Mouse (Mus musculus): Measurements from ENCODE around the gene Aspscr1. TPM values are rescaled to one million over a fixed set of nuclear protein-coding genes. Genes with fewer than 3 reads are reported as not detected.

Gene Aspscr1
- polyA plus RNA-seq, 1 experiment from 2014 or later = 105 TPM

DNA sequence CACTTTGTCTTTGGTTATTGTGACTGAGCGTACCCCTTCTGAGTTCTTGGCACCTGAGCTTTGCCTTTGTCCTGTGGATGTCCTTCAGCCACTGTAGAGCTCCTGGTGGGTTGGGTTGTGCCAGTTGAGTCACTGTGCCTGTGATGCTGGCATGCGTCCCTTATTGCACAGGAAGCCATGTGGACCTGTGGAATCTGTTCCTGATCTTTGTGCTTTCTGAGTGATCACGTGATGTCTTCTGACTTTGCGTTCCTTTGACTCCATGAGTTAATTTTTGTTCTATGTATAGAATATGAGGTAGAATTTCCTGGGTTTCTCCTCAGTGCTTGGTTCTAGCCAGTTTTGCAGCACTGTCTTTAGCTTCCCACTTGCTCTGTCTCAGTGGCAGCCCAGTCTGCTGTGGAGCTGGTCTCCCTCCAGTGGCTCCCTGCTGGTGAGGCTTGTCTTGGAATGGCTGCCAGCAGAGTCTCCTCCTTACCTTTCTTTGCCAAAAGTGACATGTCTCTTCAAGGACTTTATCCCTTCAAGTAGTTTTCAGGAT is 19.8 kb downstream of the Aspscr1 start:
- WGBS = 92% methylated on average over 4 of the region's 4 CpGs
- H3K27ac ChIP-seq = no peak overlapping the region
- H3K4me1 ChIP-seq = peaks cover 7% of the 10 kb centered on the region
- no peaks in the 10 kb centered on the region for H3K9me3 ChIP-seq
- ATAC-seq (ENCODE audit: insufficient read depth, low FRiP score, low read depth) = no peak
- no peak overlapping the region for H3K4me3 ChIP-seq (replicated peaks)
- no peak overlapping the region for H3K4me2 ChIP-seq
- H3K9ac ChIP-seq = no peak overlapping the region
- no peaks in the 10 kb centered on the region for H3K27me3 ChIP-seq (replicated peaks)
- peaks cover 22% of the 10 kb centered on the region; the same call in 1 of the 2 replicates for H3K36me3 ChIP-seq

GRCm38 (mm10) chr11:120693461-120693860 is 20.7 kb downstream of the Aspscr1 start:
- Histone ChIP-seq H3K4me1 (peaks cover 7% of the 10 kb centered on the region), H3K36me3 (0 out of 2 replicates have a peak, but pooled peaks cover 17% of the 10 kb centered on the region), H3K9ac (no peak overlapping the region), H3K27ac (no peak overlapping the region), H3K27me3 (replicated peaks) (no peaks in the 10 kb centered on the region), H3K9me3 (no peaks in the 10 kb centered on the region), H3K4me3 (replicated peaks) (no peak overlapping the region), H3K4me2 (no peak overlapping the region)
- no peak for ATAC-seq (ENCODE audit: insufficient read depth, low FRiP score, low read depth)
- 66% methylated on average over 3 of the region's 3 CpGs for WGBS

GRCm38 (mm10) chr11:120695184-120695583 is 22.4 kb downstream of the Aspscr1 start:
- Histone ChIP-seq H3K9ac (no peak overlapping the region), H3K9me3 (no peaks in the 10 kb centered on the region), H3K4me2 (no peak overlapping the region), H3K27ac (peak overlapping the region; percentile 33), H3K27me3 (replicated peaks) (no peaks in the 10 kb centered on the region), H3K4me3 (replicated peaks) (no peak overlapping the region), H3K4me1 (peaks cover 7% of the 10 kb centered on the region), H3K36me3 (0 out of 2 replicates have a peak, but pooled peaks cover 6% of the 10 kb centered on the region)
- ATAC-seq (ENCODE audit: insufficient read depth, low FRiP score, low read depth) = peak; percentile 63; the same call in 1 of the 2 replicates
- WGBS = 16% methylated on average over 4 of the region's 4 CpGs

DNA sequence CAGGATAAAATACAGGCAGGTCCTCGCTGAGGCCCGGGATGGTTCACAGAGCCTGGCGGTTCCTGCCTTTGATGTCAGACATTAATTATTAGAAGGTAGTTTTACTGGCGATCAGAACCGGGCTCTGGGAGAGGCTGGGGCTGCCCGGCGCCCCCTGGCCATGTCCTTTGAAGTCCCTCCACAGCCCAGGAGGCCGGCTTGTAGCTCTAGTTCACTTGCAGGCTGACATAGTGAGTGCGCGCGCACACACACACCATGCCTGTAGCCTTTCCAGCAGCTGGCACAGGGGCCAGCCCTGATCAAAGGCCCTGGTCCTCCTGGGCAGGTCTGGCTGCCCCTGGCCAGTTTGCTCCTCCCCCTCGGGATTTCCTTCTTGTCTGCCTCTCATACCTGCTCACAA is 22.9 kb downstream of the Aspscr1 start:
- WGBS = 39% methylated on average over 12 of the region's 12 CpGs
- H3K4me2 ChIP-seq = no peak overlapping the region
- ATAC-seq (ENCODE audit: insufficient read depth, low FRiP score, low read depth) = peak; percentile 7; the same call in 1 of the 2 replicates
- H3K4me1 ChIP-seq = peaks cover 7% of the 10 kb centered on the region
- no peaks in the 10 kb centered on the region for H3K9me3 ChIP-seq
- no peak overlapping the region for H3K9ac ChIP-seq
- no peaks in the 10 kb centered on the region for H3K27me3 ChIP-seq (replicated peaks)
- H3K27ac ChIP-seq = peak overlapping the region; percentile 33
- H3K36me3 ChIP-seq = 0 out of 2 replicates have a peak, but pooled peaks cover 3% of the 10 kb centered on the region
- no peak overlapping the region for H3K4me3 ChIP-seq (replicated peaks)

- H3K27ac ChIP-seq = no peak overlapping the region
- 92% methylated on average over 6 of the region's 6 CpGs for WGBS
- peaks cover 8% of the 10 kb centered on the region; the same call in 1 of the 2 replicates for H3K36me3 ChIP-seq
These were observed 23.8 kb downstream of the Aspscr1 start for GRCm38 (mm10) chr11:120696568-120696967.

DNA sequence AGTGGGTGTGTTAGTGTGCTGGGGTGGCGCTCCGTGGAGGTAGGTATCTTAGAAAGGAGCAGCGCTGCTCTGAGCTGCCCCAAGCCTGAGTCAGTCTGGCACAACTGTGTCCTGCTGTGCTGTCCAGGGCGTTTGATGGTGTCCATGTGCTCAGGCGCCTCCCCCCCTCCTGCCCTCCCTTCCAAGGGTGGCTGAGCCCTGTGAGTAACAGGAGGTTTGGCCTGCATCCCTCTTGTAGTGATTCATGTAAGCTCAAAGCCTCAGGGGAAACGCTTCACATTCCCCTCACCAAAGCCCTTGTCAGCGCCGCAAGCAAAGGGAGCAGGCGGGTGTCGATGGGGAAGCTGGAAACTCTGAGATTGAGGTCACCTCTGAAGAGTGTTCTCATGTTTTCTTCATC is 25.0 kb downstream of the Aspscr1 start:
- H3K9me3 ChIP-seq = no peaks in the 10 kb centered on the region
- peaks cover 8% of the 10 kb centered on the region; the same call in 1 of the 2 replicates for H3K36me3 ChIP-seq
- 55% methylated on average over 10 of the region's 10 CpGs for WGBS
- H3K9ac ChIP-seq = no peak overlapping the region
- peaks cover 7% of the 10 kb centered on the region for H3K4me1 ChIP-seq
- 0 out of 2 replicates have a peak, but pooled peaks have one; percentile 16 for ATAC-seq (ENCODE audit: insufficient read depth, low FRiP score, low read depth)
- H3K4me2 ChIP-seq = no peak overlapping the region
- no peaks in the 10 kb centered on the region for H3K27me3 ChIP-seq (replicated peaks)
- peak overlapping the region; percentile 44 for H3K27ac ChIP-seq
- H3K4me3 ChIP-seq (replicated peaks) = no peak overlapping the region

More at GRCm38 (mm10) chr11:120696568-120696967, 23.8 kb downstream of the Aspscr1 start:
- H3K9me3 ChIP-seq = no peaks in the 10 kb centered on the region
- no peak overlapping the region for H3K9ac ChIP-seq
- H3K4me2 ChIP-seq = no peak overlapping the region
- no peak for ATAC-seq (ENCODE audit: insufficient read depth, low FRiP score, low read depth)
- H3K27me3 ChIP-seq (replicated peaks) = no peaks in the 10 kb centered on the region
- H3K4me3 ChIP-seq (replicated peaks) = no peak overlapping the region
- peaks cover 7% of the 10 kb centered on the region for H3K4me1 ChIP-seq

DNA sequence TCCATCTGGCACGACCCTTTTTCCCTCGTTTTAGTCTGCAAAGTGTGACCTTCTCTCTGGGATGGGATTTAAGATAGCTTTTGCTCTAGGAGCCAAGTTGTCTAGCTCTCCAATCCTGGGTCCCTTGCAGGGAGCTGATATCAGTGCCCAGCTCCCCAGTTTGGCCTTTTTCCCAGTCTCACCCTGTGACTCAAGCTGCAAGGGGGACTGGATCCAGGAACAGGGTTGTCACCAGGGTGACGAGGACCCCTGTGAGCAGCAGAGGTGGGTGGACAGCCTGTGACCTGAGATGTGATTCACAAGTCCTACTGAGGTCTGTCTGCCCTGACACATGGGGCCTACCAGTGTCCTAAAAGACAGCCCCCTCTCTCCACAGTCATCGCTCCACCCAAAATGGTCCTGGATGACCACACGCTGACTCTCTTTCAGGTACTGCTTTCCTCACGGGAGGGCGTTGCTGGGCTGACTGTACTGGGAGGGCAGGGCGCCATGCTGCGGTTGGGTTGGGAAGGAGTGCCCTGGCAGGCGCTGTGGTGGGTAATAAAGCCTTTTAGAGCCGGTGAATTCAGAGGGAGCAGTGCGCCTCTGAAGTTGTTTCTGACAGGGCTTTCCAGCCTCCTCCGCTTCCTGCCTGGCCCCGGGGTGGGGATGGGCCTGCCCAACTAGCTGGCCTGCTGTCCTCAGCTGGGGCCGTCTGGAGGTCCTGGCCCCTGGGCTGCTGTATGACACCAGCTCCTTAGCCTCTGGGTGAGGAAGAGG is 31.1 kb downstream of the Aspscr1 start:
- H3K4me2 ChIP-seq = no peak overlapping the region
- 0 out of 2 replicates have a peak, but pooled peaks have one; percentile 8 for ATAC-seq (ENCODE audit: insufficient read depth, low FRiP score, low read depth)
- WGBS = 50% methylated on average over 15 of the region's 15 CpGs
- no peak overlapping the region for H3K9ac ChIP-seq
- no peaks in the 10 kb centered on the region for H3K9me3 ChIP-seq
- H3K27ac ChIP-seq = no peak overlapping the region
- H3K4me1 ChIP-seq = peaks cover 30% of the 10 kb centered on the region
- H3K4me3 ChIP-seq (replicated peaks) = no peak overlapping the region
- no peaks in the 10 kb centered on the region for H3K27me3 ChIP-seq (replicated peaks)
- H3K36me3 ChIP-seq = peaks cover 11% of the 10 kb centered on the region; the same call in 1 of the 2 replicates

- Histone ChIP-seq H3K36me3 (peaks cover 13% of the 10 kb centered on the region; the same call in 1 of the 2 replicates), H3K27ac (no peak overlapping the region; the same call in 1 of the 2 replicates), H3K4me1 (peaks cover 36% of the 10 kb centered on the region), H3K27me3 (replicated peaks) (no peaks in the 10 kb centered on the region), H3K9ac (no peak overlapping the region), H3K9me3 (no peaks in the 10 kb centered on the region), H3K4me3 (replicated peaks) (no peak overlapping the region), H3K4me2 (no peak overlapping the region)
- 35% methylated on average over 8 of the region's 8 CpGs for WGBS
- ATAC-seq (ENCODE audit: insufficient read depth, low FRiP score, low read depth) = no peak
These were observed 31.9 kb downstream of the Aspscr1 start for GRCm38 (mm10) chr11:120704486-120705325.

DNA sequence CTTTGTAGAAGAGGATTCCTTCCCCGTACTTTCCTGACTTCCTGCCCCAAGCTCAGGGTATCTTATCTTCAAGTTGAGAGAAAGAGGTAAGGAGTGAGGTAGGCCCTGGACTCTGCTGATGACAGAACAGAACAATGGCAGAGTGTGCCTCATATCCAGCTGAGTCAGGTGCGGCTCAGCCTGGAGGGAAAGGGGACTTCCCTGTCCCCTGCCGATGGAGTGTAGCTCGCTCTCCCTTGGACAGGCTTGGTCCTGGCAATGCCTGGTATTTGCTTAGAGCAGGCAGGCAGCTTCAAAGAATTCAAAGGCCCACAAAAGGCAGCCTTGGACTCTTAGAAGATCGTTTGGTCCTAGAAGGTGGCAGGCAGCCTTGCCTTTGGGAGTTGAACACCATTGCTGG is 33.3 kb downstream of the Aspscr1 start:
- 59% methylated on average over 5 of the region's 5 CpGs for WGBS
- no peak overlapping the region for H3K27ac ChIP-seq
- H3K4me1 ChIP-seq = peaks cover 36% of the 10 kb centered on the region

GRCm38 (mm10) chr11:120707225-120707624 is 34.5 kb downstream of the Aspscr1 start:
- no peak overlapping the region; the same call in 1 of the 2 replicates for H3K27ac ChIP-seq
- H3K9ac ChIP-seq = no peak overlapping the region
- H3K4me1 ChIP-seq = peaks cover 39% of the 10 kb centered on the region

More for the DNA sequence above, 33.3 kb downstream of the Aspscr1 start:
- Histone ChIP-seq H3K36me3 (peaks cover 15% of the 10 kb centered on the region), H3K4me3 (replicated peaks) (no peak overlapping the region), H3K9me3 (no peaks in the 10 kb centered on the region), H3K27me3 (replicated peaks) (no peaks in the 10 kb centered on the region), H3K4me2 (no peak overlapping the region), H3K9ac (no peak overlapping the region)
- 0 out of 2 replicates have a peak, but pooled peaks have one; percentile 24 for ATAC-seq (ENCODE audit: insufficient read depth, low FRiP score, low read depth)

DNA sequence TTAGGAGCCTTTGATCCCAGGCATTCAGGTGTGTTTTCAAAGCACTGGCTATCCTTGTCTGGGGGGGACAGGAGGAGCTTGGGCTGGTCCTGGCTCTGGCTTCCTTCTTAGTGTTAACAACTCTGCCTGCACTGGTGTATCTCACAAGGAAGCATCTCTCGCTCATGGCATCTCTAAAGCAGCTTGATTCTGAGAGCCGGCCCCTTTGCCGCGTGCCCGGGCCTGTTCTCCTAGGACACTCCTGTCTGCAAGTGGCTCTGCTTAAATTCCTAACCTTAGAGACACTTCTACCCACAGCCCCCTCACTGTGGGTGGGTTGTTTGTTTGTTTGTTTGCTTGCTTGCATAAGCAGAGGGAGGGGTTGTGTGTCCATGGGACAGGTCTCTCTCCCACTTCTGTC is 35.2 kb downstream of the Aspscr1 start:
- no peaks in the 10 kb centered on the region for H3K9me3 ChIP-seq
- 40% methylated on average over 5 of the region's 5 CpGs for WGBS
- peaks cover 14% of the 10 kb centered on the region for H3K36me3 ChIP-seq
- no peaks in the 10 kb centered on the region for H3K27me3 ChIP-seq (replicated peaks)
- H3K9ac ChIP-seq = no peak overlapping the region
- no peak overlapping the region for H3K4me3 ChIP-seq (replicated peaks)
- peaks cover 46% of the 10 kb centered on the region for H3K4me1 ChIP-seq
- H3K27ac ChIP-seq = peak overlapping the region; percentile 46; the same call in 1 of the 2 replicates
- H3K4me2 ChIP-seq = no peak overlapping the region
- ATAC-seq (ENCODE audit: insufficient read depth, low FRiP score, low read depth) = no peak

More at GRCm38 (mm10) chr11:120707225-120707624, 34.5 kb downstream of the Aspscr1 start:
- Histone ChIP-seq H3K9me3 (no peaks in the 10 kb centered on the region), H3K4me3 (replicated peaks) (no peak overlapping the region), H3K27me3 (replicated peaks) (no peaks in the 10 kb centered on the region), H3K36me3 (peaks cover 14% of the 10 kb centered on the region), H3K4me2 (no peak overlapping the region)
- no peak for ATAC-seq (ENCODE audit: insufficient read depth, low FRiP score, low read depth)
- WGBS = 35% methylated on average over 11 of the region's 12 CpGs

Data from stomach, embryonic 15.5 days (tissue).